16 mouse cellular contexts compared by ENCODE assay signal in the genomic region with DNA sequence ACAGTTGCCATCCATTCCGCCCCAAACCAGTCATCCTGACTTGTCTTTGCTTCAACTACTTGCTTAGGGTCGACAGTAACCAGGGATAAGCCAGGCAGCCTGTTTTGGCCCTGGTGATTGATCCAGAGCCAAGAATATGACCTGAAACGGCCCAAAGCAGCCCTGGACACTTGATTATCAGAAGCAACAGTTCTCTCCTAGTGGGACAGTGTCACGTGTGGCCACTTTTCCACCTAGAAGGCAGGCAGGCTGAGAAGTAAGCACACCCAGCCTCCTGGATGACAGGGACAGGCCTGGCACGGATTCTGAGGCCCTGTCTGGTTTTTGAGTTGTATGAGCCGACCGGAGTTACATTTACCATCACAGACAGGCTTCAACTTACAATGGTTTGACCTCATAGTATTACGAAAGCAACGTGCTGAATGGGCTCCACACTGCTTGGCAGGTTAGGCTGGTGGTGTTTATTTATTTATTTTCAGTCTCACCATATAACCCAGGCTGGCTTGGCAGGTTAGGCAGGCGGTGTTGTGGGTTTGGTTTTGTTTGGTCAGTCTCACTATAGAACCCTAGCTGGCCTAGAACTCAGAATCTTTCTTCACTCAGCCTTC. TPM values are rescaled to one million over a fixed set of nuclear protein-coding genes. Genes with fewer than 3 reads are reported as not detected.
DNase-seq lines count a peak whose midpoint lies in the region; ATAC-seq and TF ChIP-seq lines count a peak whose summit lies in the region.
"Had no signal": no experiment of that assay in that cellular context is flagged by ENCODE, and none has a peak within 500 bp of the region (broad histone marks: within the 10 kb centered on the region; RNA-seq: fewer than 3 reads in every experiment).

No protein-coding gene starts in this region.

- H3K4me2 ChIP-seq in stomach, embryonic 16.5 days (ENCODE audit: low read depth, low read length), result no peak overlapping the region
- H3K4me2 ChIP-seq: embryonic facial prominence, embryonic 13.5 days; forebrain, embryonic 13.5 days had no signal

- no peak for TF ChIP-seq CTCF in gastrocnemius, adult 2 months (IDR thresholded peaks at IDR 0.05)
- no peak for TF ChIP-seq CTCF in testis, adult 2 months (IDR thresholded peaks at IDR 0.05; ENCODE audit: control insufficient read depth, insufficient read depth, insufficient replicate concordance, low read depth, low read length)

- peaks cover 8% of the 10 kb centered on the region for H3K4me1 ChIP-seq in testis, adult 2 months (ENCODE audit: control insufficient read depth, insufficient read depth, low read length)
- H3K4me1 ChIP-seq in stomach, embryonic 16.5 days (ENCODE audit: control insufficient read depth, insufficient read depth, low read length), result no peaks in the 10 kb centered on the region
- H3K4me1 ChIP-seq: embryonic facial prominence, embryonic 13.5 days; forebrain, embryonic 13.5 days had no signal

- no peak overlapping the region for H3K9ac ChIP-seq in stomach, embryonic 16.5 days (ENCODE audit: low read length)
- H3K9ac ChIP-seq: embryonic facial prominence, embryonic 13.5 days; forebrain, embryonic 13.5 days; liver, embryonic 14.5 days had no signal

- no peaks in the 10 kb centered on the region for H3K27me3 ChIP-seq in testis, adult 2 months (ENCODE audit: control insufficient read depth, insufficient read depth, low read length)
- H3K27me3 ChIP-seq in stomach, embryonic 16.5 days (ENCODE audit: control insufficient read depth, insufficient read depth, low read length), result no peaks in the 10 kb centered on the region
- H3K27me3 ChIP-seq: embryonic facial prominence, embryonic 13.5 days; forebrain, embryonic 13.5 days had no signal

- intact Hi-C loops in gastrocnemius, adult 2 months (cut with DNase I), result no loop called here
- intact Hi-C loops in gastrocnemius, postnatal 36 days (cut with DNase I), result no loop called here

- ATAC-seq in stomach, embryonic 16.5 days (ENCODE audit: insufficient read depth, low FRiP score), result peak; percentile 31; the same call in 1 of the 2 replicates
- ATAC-seq: forebrain, embryonic 13.5 days; inflammation-experienced regulatory T-cells, adult 6 months had no signal

- DNase-seq in gastrocnemius, adult 2 months, result peak; percentile 40
- no peak for DNase-seq in gastrocnemius, postnatal 36 days
- DNase-seq in testis, postnatal 14 days (ENCODE audit: low spot score), result no peak
- DNase-seq in heart, adult 9 months (ENCODE audit: low spot score in 2 of 2), result peak; percentile 70 to 79
- DNase-seq in MN1 (ENCODE audit: low spot score), result no peak
- DNase-seq in B cell, adult 2 months, result no peak
- DNase-seq: kidney, postnatal 14 days; midbrain, embryonic 14.5 days; right cerebral cortex, postnatal 4 days; thymus, postnatal 25 days had no signal

- 70% methylated on average over 10 of the region's 10 CpGs for WGBS in stomach, embryonic 16.5 days

- H3K4me3 ChIP-seq in gastrocnemius, adult 2 months, result no peak overlapping the region
- peak overlapping the region; percentile 83 for H3K4me3 ChIP-seq in testis, adult 2 months (ENCODE audit: control insufficient read depth, low read depth, low read length)
- no peak overlapping the region for H3K4me3 ChIP-seq in stomach, embryonic 16.5 days (replicated peaks; ENCODE audit: low read length)
- H3K4me3 ChIP-seq: embryonic facial prominence, embryonic 13.5 days; forebrain, embryonic 13.5 days had no signal

- H3K9me3 ChIP-seq in stomach, embryonic 16.5 days (replicated peaks; ENCODE audit: control insufficient read depth, low read length), result no peaks in the 10 kb centered on the region
- H3K9me3 ChIP-seq: embryonic facial prominence, embryonic 13.5 days; forebrain, embryonic 13.5 days had no signal

- no peak for TF ChIP-seq POLR2A in testis, adult 2 months (IDR thresholded peaks at IDR 0.05; ENCODE audit: control insufficient read depth, low read depth, low read length)

- H3K36me3 ChIP-seq in testis, adult 2 months (ENCODE audit: control insufficient read depth, insufficient read depth, low read length), result no peaks in the 10 kb centered on the region
- H3K36me3 ChIP-seq in stomach, embryonic 16.5 days (ENCODE audit: control insufficient read depth, insufficient read depth, low read length), result no peaks in the 10 kb centered on the region

- peak overlapping the region; percentile 73 for H3K27ac ChIP-seq in gastrocnemius, adult 2 months
- H3K27ac ChIP-seq in testis, adult 2 months (ENCODE audit: control insufficient read depth, insufficient read depth, low read depth, low read length), result peak overlapping the region; percentile 15; the same call in 1 of the 2 replicates
- H3K27ac ChIP-seq in stomach, embryonic 16.5 days (ENCODE audit: low read length), result peak overlapping the region; percentile 59; the same call in 1 of the 2 replicates
- H3K27ac ChIP-seq: embryonic facial prominence, embryonic 13.5 days; forebrain, embryonic 13.5 days; liver, embryonic 14.5 days had no signal

RNA-seq across cellular contexts. Expression of a gene that starts 35.6 kb away (rescaled TPM):
- 10 to 100 TPM; 40.4 to 43.8 TPM for total RNA-seq in gastrocnemius, adult 2 months (2021)
- 10 to 100 TPM; 32.8 to 35.8 TPM for total RNA-seq in gastrocnemius, postnatal 36 days (2021)
- 8.5 and 9.8 TPM in 2 replicates for polyA plus RNA-seq in testis, adult 2 months (2012; rRNA removed)
- polyA plus RNA-seq in stomach, embryonic 16.5 days (2015; fragmentation: Nextera tagmentation; extraction: Ambion mirVana), result 16.1 and 16.9 TPM in 2 replicates

Comparison
In these comparisons a context has a peak if more than half of its experiments do, and no peak if none do; other contexts are left out.
1. DNase-seq: peak in gastrocnemius, adult 2 months (single experiment) and heart, adult 9 months (2 of 2); none in gastrocnemius, postnatal 36 days (0 of 2), testis, postnatal 14 days (single experiment), MN1 (single experiment) and B cell, adult 2 months (0 of 2).
2. H3K27ac ChIP-seq: peak in every context shown above with its lines; median percentile 73 in gastrocnemius, adult 2 months; 59 in stomach, embryonic 16.5 days; 15 in testis, adult 2 months.